Mouse (Mus musculus): ENCODE data around the gene Spef2. TPM values are rescaled to one million over a fixed set of nuclear protein-coding genes. Genes with fewer than 3 reads are reported as not detected.
"Not testable (repeated sequence)": the region's sequence is repeated elsewhere in the genome, so short reads cannot be mapped to it uniquely, and the experiment has no call there.

The Spef2 gene
- polyA plus RNA-seq, 1 experiment from 2014 or later, result 1.8 TPM

- DNase-seq (ENCODE audit: low spot score), result no peak
Measured at GRCm38 (mm10) chr15:9564156-9564555, 184.5 kb downstream of the Spef2 start.

- DNase-seq (ENCODE audit: low spot score), result not testable (repeated sequence)
Measured at GRCm38 (mm10) chr15:9557264-9557663, 191.4 kb downstream of the Spef2 start.

GRCm38 (mm10) chr15:9548951-9549350 lies 199.7 kb downstream of the Spef2 start:
- no peak for DNase-seq (ENCODE audit: low spot score)

GRCm38 (mm10) chr15:9535200-9535599 lies 213.5 kb downstream of the Spef2 start:
- no peak for DNase-seq (ENCODE audit: low spot score)

- DNase-seq (ENCODE audit: low spot score), result no peak
Measured at GRCm38 (mm10) chr15:9533356-9533902, 215.2 kb downstream of the Spef2 start.

GRCm38 (mm10) chr15:9530076-9530475 lies 218.6 kb downstream of the Spef2 start, which contains the start of gene Il7r:
TSS of gene Il7r (minus strand) at chr15:9530176.
- no peak for DNase-seq (ENCODE audit: low spot score)

GRCm38 (mm10) chr15:9529646-9530045 lies 219.0 kb downstream of the Spef2 start:
- DNase-seq (ENCODE audit: low spot score), result peak; percentile 54

Other genes starting within 250 kb of the Spef2 start
- gene Il7r, start 218.7 kb downstream of the Spef2 start, polyA plus RNA-seq (2015; fragmentation: Nextera tagmentation; extraction: Ambion mirVana), result 22.0 and 26.4 TPM in 2 replicates